Mouse (Mus musculus): ENCODE data around the gene Slc35f1. TPM values are rescaled to one million over a fixed set of nuclear protein-coding genes. Genes with fewer than 3 reads are reported as not detected.
"Not testable (repeated sequence)": the region's sequence is repeated elsewhere in the genome, so short reads cannot be mapped to it uniquely, and the experiment has no call there.

The Slc35f1 gene
- total and polyA plus RNA-seq, 3 experiments, result not detected

DNA sequence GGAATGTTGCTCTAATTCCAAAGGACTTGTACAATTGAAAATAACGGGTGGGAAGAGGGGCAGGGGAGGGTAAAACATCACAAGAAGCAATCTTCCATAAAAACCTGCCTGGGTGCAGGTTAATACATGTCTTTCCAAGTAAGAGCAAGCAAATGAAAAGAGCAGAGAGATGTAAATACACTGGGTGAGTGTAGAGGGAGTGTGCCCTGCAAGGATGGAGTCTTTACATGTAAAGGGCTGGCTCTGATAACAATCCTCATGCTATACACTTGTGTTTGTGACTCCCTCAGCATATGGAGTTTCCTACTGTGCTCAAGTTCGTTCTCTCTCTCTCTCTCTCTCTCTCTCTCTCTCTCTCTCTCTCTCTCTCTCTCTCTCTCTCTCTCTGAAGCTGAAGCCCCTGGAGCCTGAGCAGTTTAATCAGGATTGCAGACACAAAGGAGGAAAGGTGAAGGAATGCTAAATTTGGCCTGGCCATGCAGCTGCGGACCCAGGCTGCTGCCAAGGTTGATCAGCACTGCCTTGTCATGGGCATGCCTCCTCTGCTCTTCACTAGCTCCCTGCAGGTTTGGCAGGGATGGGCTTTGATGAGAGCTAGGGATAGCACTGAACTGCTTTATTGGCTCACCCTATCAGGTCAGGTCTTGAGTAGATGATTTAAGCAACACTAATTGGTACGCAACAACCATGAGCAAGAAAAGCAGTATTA is 187.9 kb downstream of the Slc35f1 start:
- H3K79me2 ChIP-seq (ENCODE audit: control insufficient read depth, insufficient read depth, low read length, poor library complexity), result no peaks in the 10 kb centered on the region
- no peaks in the 10 kb centered on the region for H3K36me3 ChIP-seq (ENCODE audit: control insufficient read depth in 1 of 2, insufficient read depth in 2 of 2, low read length in 2 of 2)
- H3K27me3 ChIP-seq (ENCODE audit: control insufficient read depth in 1 of 2, insufficient read depth in 2 of 2, low read length in 2 of 2), result no peaks in the 10 kb centered on the region
- H3K9ac ChIP-seq (ENCODE audit: control insufficient read depth, low read depth, low read length, poor library complexity, severe bottlenecking), result no peak overlapping the region
- no peak overlapping the region for H3K27ac ChIP-seq (ENCODE audit: control insufficient read depth, low read depth, low read length)
- TF ChIP-seq SMC3 (IDR thresholded peaks at IDR 0.05; ENCODE audit: low read depth, low read length) (no peak), POLR2A (IDR thresholded peaks at IDR 0.05; ENCODE audit: control insufficient read depth in 1 of 2, insufficient read depth in 1 of 2, low read depth in 1 of 2, low read length in 2 of 2, poor library complexity in 1 of 2) (no peak), MXI1 (IDR thresholded peaks at IDR 0.05; ENCODE audit: low read depth, low read length) (no peak), BHLHE40 (IDR thresholded peaks at IDR 0.05; ENCODE audit: borderline replicate concordance, low read depth, low read length) (no peak), TAL1 (IDR thresholded peaks at IDR 0.05; ENCODE audit: low read length) (no peak), MAFK (IDR thresholded peaks at IDR 0.05; ENCODE audit: borderline replicate concordance, low read depth, low read length) (no peak), POLR2AphosphoS5 (IDR thresholded peaks at IDR 0.05; ENCODE audit: borderline replicate concordance, low read depth, low read length) (no peak), CTCF (IDR thresholded peaks at IDR 0.05 in 2 of 3, conservative IDR thresholded peaks at IDR 0.05 in 1 of 3; ENCODE audit: control insufficient read depth in 1 of 3, insufficient read depth in 1 of 3, low read depth in 2 of 3, low read length in 3 of 3, poor library complexity in 1 of 3, severe bottlenecking in 1 of 3) (no peak), ZNF384 (IDR thresholded peaks at IDR 0.05; ENCODE audit: low read depth, low read length) (no peak), ZMIZ1 (IDR thresholded peaks at IDR 0.05; ENCODE audit: low read depth, low read length) (no peak), SIN3A (IDR thresholded peaks at IDR 0.05; ENCODE audit: low read length) (no peak), MYC (IDR thresholded peaks at IDR 0.05; ENCODE audit: low read depth, low read length) (no peak), MAX (IDR thresholded peaks at IDR 0.05; ENCODE audit: low read length) (no peak), JUND (IDR thresholded peaks at IDR 0.05; ENCODE audit: low read depth, low read length) (no peak), KAT2A (conservative IDR thresholded peaks at IDR 0.05; ENCODE audit: low read depth, low read length) (no peak), POLR2AphosphoS2 (IDR thresholded peaks at IDR 0.05; ENCODE audit: low read length) (no peak), TCF12 (IDR thresholded peaks at IDR 0.05; ENCODE audit: low read depth, low read length) (no peak), MAZ (IDR thresholded peaks at IDR 0.05; ENCODE audit: low read depth, low read length) (no peak)
- H3K4me1 ChIP-seq (ENCODE audit: control insufficient read depth in 1 of 2, insufficient read depth in 2 of 2, low read length in 2 of 2), result no peaks in the 10 kb centered on the region
- no peak for DNase-seq (ENCODE audit: low read depth, low spot score)
- H3K9me3 ChIP-seq (replicated peaks; ENCODE audit: insufficient read depth, low read length), result no peaks in the 10 kb centered on the region
- H3K4me3 ChIP-seq (ENCODE audit: control insufficient read depth in 1 of 2, insufficient read depth in 1 of 2, low read depth in 2 of 2, low read length in 2 of 2), result peak overlapping the region in 1 of 2 experiments; percentile 15; a peak in 1 of 4 replicates

DNA sequence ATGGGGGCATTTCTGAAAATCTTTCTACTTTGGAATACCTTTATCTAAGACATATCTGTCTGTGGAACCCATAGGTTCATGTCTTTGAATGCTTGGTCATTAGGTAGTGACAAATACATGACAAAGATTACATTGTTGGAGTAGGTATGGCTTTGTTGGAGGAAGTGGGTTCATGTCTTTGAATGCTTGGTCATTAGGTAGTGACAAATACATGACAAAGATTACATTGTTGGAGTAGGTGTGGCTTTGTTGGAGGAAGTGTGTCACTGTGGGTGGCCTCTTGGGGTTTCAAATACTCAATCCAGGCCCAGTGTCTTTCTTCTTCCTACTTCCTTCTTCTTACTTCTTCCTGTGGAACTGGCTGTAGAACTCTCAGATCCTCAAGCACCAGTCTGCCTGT is 206.4 kb downstream of the Slc35f1 start:
- not testable (repeated sequence) for H3K4me3 ChIP-seq (ENCODE audit: control insufficient read depth in 1 of 2, insufficient read depth in 1 of 2, low read depth in 2 of 2, low read length in 2 of 2); H3K4me1 ChIP-seq (ENCODE audit: control insufficient read depth in 1 of 2, insufficient read depth in 2 of 2, low read length in 2 of 2); DNase-seq (ENCODE audit: low read depth, low spot score); H3K9me3 ChIP-seq (replicated peaks; ENCODE audit: insufficient read depth, low read length); H3K79me2 ChIP-seq (ENCODE audit: control insufficient read depth, insufficient read depth, low read length, poor library complexity); H3K36me3 ChIP-seq (ENCODE audit: control insufficient read depth in 1 of 2, insufficient read depth in 2 of 2, low read length in 2 of 2); H3K9ac ChIP-seq (ENCODE audit: control insufficient read depth, low read depth, low read length, poor library complexity, severe bottlenecking); H3K27me3 ChIP-seq (ENCODE audit: control insufficient read depth in 1 of 2, insufficient read depth in 2 of 2, low read length in 2 of 2); H3K27ac ChIP-seq (ENCODE audit: control insufficient read depth, low read depth, low read length)

Data from MEL (cell line).